Comparison of ENCODE assay signal across 10 mouse cellular contexts in the genomic region with DNA sequence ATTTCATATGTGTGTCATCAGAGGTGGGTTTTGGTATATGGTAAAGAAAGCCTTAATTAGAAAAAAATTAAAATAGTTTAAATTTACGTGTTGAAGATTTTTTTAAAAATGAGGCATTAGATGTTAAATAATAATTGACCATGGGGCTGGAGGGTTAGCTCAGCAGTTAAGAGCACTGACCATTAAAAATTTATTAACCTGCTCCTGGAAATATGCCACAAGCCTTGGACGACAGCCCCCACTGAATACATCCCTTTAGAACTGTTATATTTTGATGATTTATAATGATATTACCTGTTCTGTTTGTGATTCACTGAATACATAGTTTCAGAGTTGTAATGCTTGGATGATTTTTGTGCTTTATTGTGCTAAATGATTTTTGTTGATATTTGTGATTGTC. TPM values are rescaled to one million over a fixed set of nuclear protein-coding genes. Genes with fewer than 3 reads are reported as not detected.
"Had no signal": no experiment of that assay in that cellular context is flagged by ENCODE, and none has a peak within 500 bp of the region (broad histone marks: within the 10 kb centered on the region; RNA-seq: fewer than 3 reads in every experiment).

No protein-coding gene starts in this region.

RNA-seq across cellular contexts. Expression of a gene that starts 30.7 kb away (rescaled TPM):
- polyA plus RNA-seq: neural tube, embryonic 13.5 days; neural tube, embryonic 14.5 days; neural tube, embryonic 15.5 days; small intestine, adult 2 months; spleen, adult 2 months; stomach, embryonic 14.5 days; stomach, embryonic 15.5 days; stomach, embryonic 16.5 days; stomach, postnatal 0 days; thymus, postnatal 0 days had no signal
